Mouse (Mus musculus): Measurements from ENCODE around the gene Vmn2r45.
"Not testable (repeated sequence)": the region's sequence is repeated elsewhere in the genome, so short reads cannot be mapped to it uniquely, and the experiment has no call there.

DNA sequence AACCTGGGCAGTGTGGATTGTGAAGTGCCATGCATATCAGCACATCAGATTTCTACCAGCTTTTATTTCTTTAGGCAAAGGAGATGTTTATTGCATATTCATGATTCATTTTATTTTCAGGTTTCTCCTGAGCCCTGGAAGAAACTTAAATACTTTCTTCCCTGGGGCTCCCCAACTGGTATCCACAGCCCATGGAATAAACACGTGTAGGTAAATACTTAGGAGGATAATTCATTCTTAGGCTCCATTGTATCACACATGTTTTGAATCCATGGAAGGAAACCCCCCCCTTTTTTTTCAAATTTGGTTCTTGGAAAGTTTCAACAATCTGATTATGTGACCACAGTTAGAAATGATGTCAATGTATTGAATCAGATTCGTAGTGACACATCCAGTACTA lies at the start of gene Vmn2r45:
- not testable (repeated sequence) for TF ChIP-seq CTCF (IDR thresholded peaks at IDR 0.05); EP300 (IDR thresholded peaks at IDR 0.05; ENCODE audit: insufficient read depth, low read depth, low read length); POLR2A (IDR thresholded peaks at IDR 0.05; ENCODE audit: insufficient read depth, low read depth, low read length)
